Mouse (Mus musculus): ENCODE data around the gene Ephb3. TPM values are rescaled to one million over a fixed set of nuclear protein-coding genes. Genes with fewer than 3 reads are reported as not detected.
A peak's percentile ranks its signal among the peaks of the same experiment; 100 is the strongest.
"Not testable (repeated sequence)": the region's sequence is repeated elsewhere in the genome, so short reads cannot be mapped to it uniquely, and the experiment has no call there.

Ephb3 gene
- polyA plus RNA-seq (2016; fragmentation: Nextera tagmentation; extraction: Ambion mirVana) = 2.5 and 3.0 TPM in 2 replicates

DNA sequence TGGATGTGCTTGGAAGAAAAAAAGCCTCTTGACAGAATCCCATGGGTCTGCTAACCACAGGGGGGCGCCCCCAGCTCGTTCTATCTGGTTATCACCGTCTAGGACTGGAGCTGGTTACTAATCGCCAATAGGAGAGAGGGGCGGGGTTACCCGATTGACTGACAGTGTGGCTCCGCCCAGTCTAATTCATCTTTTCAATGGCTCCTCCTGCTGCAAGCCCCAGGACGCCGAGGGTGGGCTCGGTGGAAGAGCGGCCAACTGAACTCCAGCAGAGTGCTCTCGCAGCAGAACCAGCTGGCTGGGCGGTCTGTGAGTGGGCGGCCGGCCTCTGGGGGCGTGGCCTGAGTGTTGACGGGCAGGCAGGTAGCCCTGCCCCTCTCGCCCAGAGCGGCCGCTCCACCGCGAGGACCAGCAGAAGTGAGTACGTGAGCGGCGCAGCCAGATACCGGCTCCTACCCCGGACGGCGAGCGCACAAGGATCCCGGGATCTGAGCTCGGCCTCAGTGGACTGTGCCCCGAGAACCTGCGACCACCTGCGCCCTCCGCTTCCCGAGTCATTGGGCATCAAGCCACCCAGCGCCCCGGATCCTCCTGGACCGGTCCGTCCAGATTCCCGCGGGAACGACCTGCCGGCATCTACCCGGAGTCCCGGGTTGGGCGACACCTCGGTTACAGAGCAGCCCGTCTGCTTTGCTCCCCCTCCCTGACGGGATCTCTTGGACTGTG, at the start of gene Ephb3:
Gene Ephb3 (plus strand): TSS at position 389 of the 726 bp plus-strand sequence.
- H3K4me1 ChIP-seq = peaks cover 11% of the 10 kb centered on the region; the same call in 1 of the 2 replicates
- WGBS (ENCODE audit: insufficient replicate concordance) = under 1% methylated on average over 51 of the region's 51 CpGs
- peaks cover 92% of the 10 kb centered on the region for H3K27me3 ChIP-seq (replicated peaks)
- H3K9me3 ChIP-seq (replicated peaks) = no peaks in the 10 kb centered on the region
- H3K27ac ChIP-seq = no peak within 1 kb of the TSS
- peak within 1 kb of the TSS; percentile 73 for H3K4me2 ChIP-seq
- no peaks in the 10 kb centered on the region for H3K36me3 ChIP-seq
- peak within 1 kb of the TSS; percentile 58 for H3K4me3 ChIP-seq
- H3K9ac ChIP-seq = peak within 1 kb of the TSS; percentile 62
- ATAC-seq = peak; percentile 91

GRCm38 (mm10) chr16:21156261-21156660, 48.3 kb upstream of the Ephb3 start:
- not testable (repeated sequence) for H3K27me3 ChIP-seq (replicated peaks); H3K27ac ChIP-seq; H3K4me1 ChIP-seq; H3K4me2 ChIP-seq; H3K9me3 ChIP-seq (replicated peaks); H3K9ac ChIP-seq; H3K36me3 ChIP-seq; H3K4me3 ChIP-seq; ATAC-seq

- not testable (repeated sequence) for H3K4me2 ChIP-seq; H3K4me1 ChIP-seq; H3K27ac ChIP-seq; H3K4me3 ChIP-seq; H3K27me3 ChIP-seq (replicated peaks); H3K9me3 ChIP-seq (replicated peaks); H3K36me3 ChIP-seq; ATAC-seq; H3K9ac ChIP-seq
- 64% methylated on average over 1 of the region's 1 CpGs for WGBS (ENCODE audit: insufficient replicate concordance)
Measured at GRCm38 (mm10) chr16:21159226-21159625, 45.3 kb upstream of the Ephb3 start.

- H3K4me1 ChIP-seq; H3K4me3 ChIP-seq; H3K9me3 ChIP-seq (replicated peaks); ATAC-seq; H3K27ac ChIP-seq; H3K9ac ChIP-seq; H3K36me3 ChIP-seq; H3K4me2 ChIP-seq; H3K27me3 ChIP-seq (replicated peaks): not testable (repeated sequence)
- 52% methylated on average over 3 of the region's 3 CpGs for WGBS (ENCODE audit: insufficient replicate concordance)
Measured at GRCm38 (mm10) chr16:21163423-21163822, 41.1 kb upstream of the Ephb3 start.

GRCm38 (mm10) chr16:21165343-21166220, 39.0 kb upstream of the Ephb3 start:
- H3K4me1 ChIP-seq; H3K36me3 ChIP-seq; H3K27ac ChIP-seq; ATAC-seq; H3K4me2 ChIP-seq; H3K27me3 ChIP-seq (replicated peaks); H3K9me3 ChIP-seq (replicated peaks); H3K9ac ChIP-seq; H3K4me3 ChIP-seq: not testable (repeated sequence)
- 15% methylated on average over 18 of the region's 19 CpGs for WGBS (ENCODE audit: insufficient replicate concordance)

DNA sequence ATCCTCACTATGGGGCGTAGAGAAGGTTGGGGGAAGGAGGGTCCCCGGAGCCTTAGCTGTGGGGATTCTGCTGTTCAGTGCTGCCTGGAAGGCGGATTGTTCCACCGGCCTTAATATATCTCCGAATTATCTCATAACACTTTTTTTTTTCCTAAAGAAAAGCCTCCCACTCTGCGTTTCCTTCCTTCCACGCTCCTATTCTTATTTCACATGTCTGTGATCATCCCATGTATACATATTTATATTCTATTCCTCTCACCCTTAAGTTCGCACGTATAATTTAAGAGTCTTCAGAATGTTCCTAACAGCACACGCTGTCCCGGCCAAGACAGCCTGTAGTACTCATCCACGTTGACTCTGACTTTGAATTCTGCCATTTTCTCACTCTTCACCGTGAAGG, 35.8 kb upstream of the Ephb3 start:
- 80% methylated on average over 13 of the region's 13 CpGs for WGBS (ENCODE audit: insufficient replicate concordance)
- no peak overlapping the region for H3K4me3 ChIP-seq

DNA sequence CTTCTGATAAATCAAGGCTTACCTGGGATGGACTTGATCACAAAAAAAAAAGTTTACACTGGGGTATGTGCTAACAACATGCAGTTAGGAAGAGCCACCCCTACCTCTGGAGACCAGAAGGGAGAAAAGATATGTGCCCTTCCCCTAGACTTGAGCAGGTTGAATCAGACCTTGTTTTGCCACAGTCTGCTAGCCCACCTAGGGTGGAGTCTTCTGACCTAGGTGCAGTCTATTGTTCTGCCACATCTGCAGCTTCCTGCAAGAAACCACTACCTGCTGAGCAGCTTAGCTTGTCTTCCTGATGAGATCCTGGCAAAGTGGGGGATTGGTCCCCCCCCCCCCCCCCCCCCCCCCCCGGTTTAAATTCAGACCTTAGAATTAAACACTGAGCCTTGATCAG, 29.3 kb upstream of the Ephb3 start:
- H3K4me2 ChIP-seq = no peak overlapping the region
- H3K9me3 ChIP-seq (replicated peaks) = no peaks in the 10 kb centered on the region; the same call in 1 of the 2 replicates
- no peak overlapping the region for H3K27ac ChIP-seq
- ATAC-seq = no peak
- no peaks in the 10 kb centered on the region for H3K36me3 ChIP-seq
- no peaks in the 10 kb centered on the region for H3K4me1 ChIP-seq
- H3K4me3 ChIP-seq = no peak overlapping the region
- no peaks in the 10 kb centered on the region for H3K27me3 ChIP-seq (replicated peaks)
- no CpG with 5 or more reads among the region's 1 CpGs for WGBS (ENCODE audit: insufficient replicate concordance)
- H3K9ac ChIP-seq = no peak overlapping the region

More for the DNA sequence above, 35.8 kb upstream of the Ephb3 start:
- Histone ChIP-seq H3K36me3 (no peaks in the 10 kb centered on the region), H3K4me2 (no peak overlapping the region), H3K4me1 (no peaks in the 10 kb centered on the region), H3K27me3 (replicated peaks) (no peaks in the 10 kb centered on the region), H3K9ac (no peak overlapping the region), H3K9me3 (replicated peaks) (no peaks in the 10 kb centered on the region; the same call in 1 of the 2 replicates), H3K27ac (no peak overlapping the region)
- no peak for ATAC-seq

DNA sequence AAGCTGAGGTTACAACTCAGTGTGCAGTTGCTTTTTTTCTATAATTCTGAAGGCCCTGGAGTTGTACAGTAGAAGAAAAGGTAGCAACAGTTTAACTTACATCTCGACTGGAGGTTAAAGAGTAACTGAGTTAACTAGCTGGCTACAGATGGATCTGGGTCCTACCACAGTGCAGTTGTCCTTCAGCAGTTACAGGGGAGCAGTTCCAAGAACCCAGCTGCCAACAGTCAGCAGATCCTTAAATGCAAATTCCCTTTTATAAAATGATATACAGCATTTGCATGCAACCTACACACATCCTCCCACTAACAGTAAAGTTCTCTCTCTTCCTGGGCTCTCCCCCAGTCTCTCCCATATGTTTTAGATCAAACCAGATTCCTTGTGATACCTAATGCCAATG, 22.4 kb upstream of the Ephb3 start:
- no peak overlapping the region for H3K4me2 ChIP-seq
- no peaks in the 10 kb centered on the region for H3K27me3 ChIP-seq (replicated peaks)
- H3K4me1 ChIP-seq = no peaks in the 10 kb centered on the region
- H3K9ac ChIP-seq = no peak overlapping the region
- ATAC-seq = no peak
- no peaks in the 10 kb centered on the region for H3K9me3 ChIP-seq (replicated peaks)
- 35% methylated on average over 1 of the region's 1 CpGs for WGBS (ENCODE audit: insufficient replicate concordance)
- H3K36me3 ChIP-seq = no peaks in the 10 kb centered on the region
- no peak overlapping the region for H3K4me3 ChIP-seq
- H3K27ac ChIP-seq = no peak overlapping the region

DNA sequence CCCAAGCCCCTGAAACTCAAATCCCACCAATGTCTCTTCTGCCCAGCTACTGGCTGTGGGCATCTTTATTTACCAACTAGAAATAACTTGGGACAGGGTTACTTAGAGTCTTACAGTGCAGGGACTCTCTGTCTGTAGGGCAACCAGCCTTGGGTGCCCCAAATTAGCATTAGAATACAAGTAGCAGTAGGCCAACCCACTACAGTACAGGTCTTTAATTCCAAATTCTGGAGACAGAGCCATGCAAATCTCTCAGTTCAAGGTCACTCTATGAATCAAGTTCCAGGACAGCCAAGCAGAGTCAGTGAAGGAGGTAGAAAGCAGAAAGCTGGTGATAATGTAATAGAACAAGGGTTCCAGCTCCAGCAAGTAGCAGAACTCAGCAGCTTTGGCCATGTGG, 19.9 kb upstream of the Ephb3 start:
- ATAC-seq = no peak
- no peak overlapping the region for H3K4me3 ChIP-seq

GRCm38 (mm10) chr16:21187568-21187967, 17.0 kb upstream of the Ephb3 start:
- Histone ChIP-seq H3K9me3 (replicated peaks) (no peaks in the 10 kb centered on the region), H3K27ac (no peak overlapping the region), H3K9ac (no peak overlapping the region), H3K4me3 (no peak overlapping the region), H3K4me2 (no peak overlapping the region), H3K27me3 (replicated peaks) (no peaks in the 10 kb centered on the region), H3K36me3 (no peaks in the 10 kb centered on the region), H3K4me1 (no peaks in the 10 kb centered on the region)
- ATAC-seq = no peak
- WGBS (ENCODE audit: insufficient replicate concordance) = 43% methylated on average over 7 of the region's 7 CpGs

More for the DNA sequence above, 19.9 kb upstream of the Ephb3 start:
- H3K27me3 ChIP-seq (replicated peaks) = no peaks in the 10 kb centered on the region
- no peak overlapping the region for H3K9ac ChIP-seq
- no peaks in the 10 kb centered on the region for H3K36me3 ChIP-seq
- H3K9me3 ChIP-seq (replicated peaks) = no peaks in the 10 kb centered on the region
- H3K27ac ChIP-seq = no peak overlapping the region
- no peak overlapping the region for H3K4me2 ChIP-seq
- no peaks in the 10 kb centered on the region for H3K4me1 ChIP-seq

GRCm38 (mm10) chr16:21188345-21188744, 16.2 kb upstream of the Ephb3 start:
- no peak overlapping the region for H3K4me3 ChIP-seq
- H3K27me3 ChIP-seq (replicated peaks) = no peaks in the 10 kb centered on the region
- WGBS (ENCODE audit: insufficient replicate concordance) = 78% methylated on average over 3 of the region's 3 CpGs
- H3K4me2 ChIP-seq = no peak overlapping the region
- H3K9ac ChIP-seq = no peak overlapping the region
- H3K9me3 ChIP-seq (replicated peaks) = no peaks in the 10 kb centered on the region
- H3K4me1 ChIP-seq = no peaks in the 10 kb centered on the region
- H3K27ac ChIP-seq = no peak overlapping the region
- no peak for ATAC-seq
- no peaks in the 10 kb centered on the region for H3K36me3 ChIP-seq

DNA sequence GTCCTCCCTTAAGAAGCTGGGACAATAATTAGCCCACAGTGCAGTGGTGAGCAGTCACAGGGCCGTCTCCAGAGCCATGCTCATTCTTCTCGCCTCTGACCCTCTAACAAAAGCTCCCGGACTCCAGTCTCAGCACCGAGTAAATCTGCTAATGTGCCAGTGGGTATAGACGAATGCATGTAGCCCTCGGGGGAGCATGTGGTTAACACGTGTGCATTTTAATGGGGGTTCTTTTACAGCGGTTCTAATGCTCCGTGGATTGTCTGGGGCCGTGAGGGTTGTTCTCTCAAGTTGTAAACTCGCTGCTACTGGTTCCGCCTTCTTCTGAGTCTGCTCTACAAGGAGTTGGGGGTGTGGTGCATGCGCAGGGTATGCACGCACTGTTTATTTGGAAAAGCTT, 13.0 kb upstream of the Ephb3 start:
- Histone ChIP-seq H3K36me3 (no peaks in the 10 kb centered on the region), H3K4me1 (no peaks in the 10 kb centered on the region), H3K4me3 (no peak overlapping the region), H3K9me3 (replicated peaks) (no peaks in the 10 kb centered on the region), H3K27ac (no peak overlapping the region), H3K27me3 (replicated peaks) (no peaks in the 10 kb centered on the region), H3K9ac (no peak overlapping the region), H3K4me2 (no peak overlapping the region)
- ATAC-seq = no peak
- WGBS (ENCODE audit: insufficient replicate concordance) = 66% methylated on average over 14 of the region's 14 CpGs

All from liver, embryonic 12.5 days (tissue).